Mouse (Mus musculus) kidney, adult 18-20 months (tissue): Measurements from ENCODE around the gene Carhsp1.

ENCODE experiments used
- DNase-seq: peaks from one replicate; pipeline ENCODE4 v3.0.0; 2021

Gene Carhsp1

DNA sequence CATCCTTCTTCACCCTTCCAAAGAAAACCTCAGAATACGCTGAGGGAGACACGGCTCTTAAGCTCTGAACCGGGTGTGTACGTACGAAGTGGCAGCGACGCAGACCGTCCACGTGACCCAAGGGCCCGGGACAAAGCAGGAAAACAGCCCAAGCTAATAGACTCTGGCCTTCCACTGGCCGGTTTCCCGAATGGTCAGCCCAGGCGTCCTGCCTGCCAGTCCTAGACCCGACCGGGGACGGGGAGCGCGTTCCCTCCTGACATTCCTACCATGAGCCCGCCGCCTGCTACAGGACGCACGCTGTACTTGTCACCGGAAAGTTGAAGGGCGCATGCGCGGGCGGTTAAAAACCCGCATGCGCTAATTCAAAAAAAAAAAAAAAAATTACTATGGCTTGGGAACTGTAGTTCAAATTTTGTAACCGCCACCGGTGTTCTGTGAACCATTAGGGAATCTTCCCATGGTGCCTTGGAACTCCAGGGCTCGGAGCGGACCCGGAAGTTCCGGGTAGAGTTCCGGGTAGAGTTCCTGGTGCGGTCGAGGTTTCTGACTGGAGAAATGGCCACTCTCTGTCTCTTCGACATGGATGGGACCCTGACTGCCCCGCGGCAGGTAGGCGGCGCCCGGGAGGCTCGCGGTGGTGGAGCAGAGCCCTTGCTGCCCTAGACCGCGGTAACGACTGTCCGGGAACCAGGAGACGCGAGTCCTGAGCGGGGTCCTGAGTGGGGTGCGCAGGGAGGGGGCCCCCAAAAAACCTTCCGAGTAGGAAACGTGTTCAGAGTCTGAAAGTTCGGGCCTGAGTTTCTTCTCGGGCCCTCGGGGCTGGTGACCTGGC lies 34.5 kb downstream of the Carhsp1 start, which contains the start of the genes Pmm2 and Tmem186:
Gene Pmm2, plus strand, starts transcription at position 458 of the 835 bp plus-strand sequence.
Gene Tmem186, minus strand, starts transcription at position 496 of the 835 bp plus-strand sequence.
- peak; percentile 89 for DNase-seq

DNA sequence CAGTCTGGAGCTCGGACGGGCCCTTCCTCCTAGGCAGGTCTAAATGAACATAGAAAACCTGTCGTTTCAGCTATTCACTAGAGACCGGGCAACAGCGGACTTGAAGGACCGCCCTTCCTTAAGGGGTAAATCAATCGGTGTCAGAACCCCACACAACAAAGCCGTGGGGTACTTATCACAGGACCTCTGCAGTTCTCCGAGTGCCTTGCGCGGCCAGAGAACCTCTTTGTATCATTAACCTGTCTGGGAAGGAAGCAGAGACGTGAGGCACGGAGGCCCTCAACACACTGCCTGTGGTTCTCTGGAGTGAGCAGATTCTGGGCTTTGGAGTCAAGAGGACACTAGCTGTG lies 35.1 kb downstream of the Carhsp1 start:
- no peak for DNase-seq

DNA sequence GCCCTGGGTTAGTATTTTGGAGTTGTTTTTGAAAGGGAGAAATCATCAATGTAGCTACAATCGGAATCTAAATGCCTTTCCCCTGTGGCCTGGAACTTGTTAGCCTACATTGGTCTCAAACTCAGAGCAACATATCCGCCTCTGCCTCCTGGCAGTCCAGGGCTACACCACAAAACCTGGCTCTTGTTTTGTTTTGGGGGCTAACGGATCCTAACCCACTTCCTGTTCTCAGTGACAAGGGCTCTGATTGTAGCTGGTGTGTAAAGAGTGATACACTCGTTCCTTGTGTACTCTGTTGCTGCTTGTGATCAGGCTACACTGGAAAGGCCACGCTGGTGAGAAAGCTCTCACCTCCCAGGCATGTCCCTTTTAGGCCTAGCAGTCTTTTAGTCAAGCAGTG lies 40.5 kb downstream of the Carhsp1 start:
- DNase-seq: no peak

DNA sequence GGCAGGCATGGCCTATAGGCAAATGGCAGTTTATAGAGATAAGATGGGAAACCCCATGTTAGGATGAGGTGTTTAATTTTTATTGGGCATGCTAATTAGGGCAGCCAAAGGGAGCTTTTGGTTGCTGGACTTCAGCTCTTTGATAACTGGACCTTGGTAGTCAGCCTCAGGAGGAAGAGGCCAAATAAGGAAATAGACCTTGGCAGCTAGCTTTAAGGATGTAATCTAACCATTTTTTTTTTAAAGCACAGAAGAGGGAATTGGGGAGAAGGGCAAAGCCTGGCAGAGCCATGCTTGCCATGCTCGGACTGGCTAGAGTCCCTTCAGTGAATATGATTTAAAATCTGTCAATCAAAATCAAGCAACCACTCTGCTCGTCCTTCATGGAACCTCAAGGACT lies 41.5 kb downstream of the Carhsp1 start:
- no peak for DNase-seq

- no peak for DNase-seq
Measured at GRCm38 (mm10) chr16:8620315-8621115, 51.4 kb downstream of the Carhsp1 start.

GRCm38 (mm10) chr16:8619659-8620314 lies 52.2 kb downstream of the Carhsp1 start:
- no peak for DNase-seq

- no peak for DNase-seq
Measured at GRCm38 (mm10) chr16:8613447-8613846, 58.5 kb downstream of the Carhsp1 start.

DNA sequence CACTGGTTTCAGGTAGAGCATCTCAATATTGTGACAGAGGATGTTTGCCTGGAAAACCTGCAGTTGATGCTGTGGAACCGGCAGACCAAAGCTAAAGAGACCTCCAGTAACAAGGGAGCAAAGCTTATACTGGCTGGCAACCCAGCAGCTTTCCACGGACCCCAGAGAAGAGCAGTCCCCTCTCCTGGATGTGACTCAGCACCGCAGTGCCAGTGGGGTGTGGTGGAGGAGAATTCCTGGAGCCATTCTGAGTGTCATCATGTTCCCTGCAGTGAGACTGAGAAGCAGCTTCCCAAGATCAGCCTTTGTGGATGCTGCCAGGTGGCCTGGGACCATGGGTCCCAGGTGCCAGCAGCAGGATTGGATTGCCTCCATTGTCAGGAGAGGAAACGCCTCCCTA lies 58.9 kb downstream of the Carhsp1 start:
- DNase-seq: no peak

DNA sequence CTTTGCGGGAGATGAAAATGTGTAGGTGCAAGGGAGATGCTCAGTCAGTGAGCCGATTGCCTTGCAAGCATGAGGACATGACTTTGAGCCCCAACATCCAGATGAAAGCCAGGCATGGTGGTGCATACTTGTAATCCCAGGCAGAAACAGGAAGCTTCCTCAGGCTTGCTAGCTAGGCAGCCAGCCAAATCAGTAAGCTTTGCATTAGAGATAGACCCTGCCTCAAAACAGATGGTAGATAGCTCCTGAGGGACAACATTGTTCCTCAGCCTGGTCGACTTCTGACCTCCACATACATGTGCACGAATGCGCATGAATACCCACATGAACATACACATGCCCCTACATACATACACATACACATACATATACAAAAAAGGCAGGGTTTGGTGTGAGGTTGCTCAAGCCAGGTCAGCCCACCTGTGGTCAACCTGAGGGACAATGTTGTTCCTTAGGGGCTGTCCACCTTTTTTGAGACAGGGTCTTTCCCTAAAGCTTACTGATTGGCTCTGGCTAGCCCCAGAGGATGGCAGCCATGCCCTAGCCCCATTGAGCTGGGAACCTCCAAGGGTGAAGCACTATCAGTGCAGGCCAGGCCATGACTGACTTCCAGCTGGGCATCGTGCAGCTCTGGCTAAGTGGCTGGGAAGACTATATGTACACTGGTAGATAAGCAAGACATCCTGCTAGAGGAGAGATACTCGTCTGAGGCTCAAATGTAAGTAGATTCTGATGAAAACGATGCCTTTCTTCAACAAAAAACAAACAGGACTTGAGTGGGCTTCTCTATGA lies 59.5 kb downstream of the Carhsp1 start:
- no peak for DNase-seq

- no peak for DNase-seq
Measured at GRCm38 (mm10) chr16:8610397-8610796, 61.6 kb downstream of the Carhsp1 start.
